Mouse (Mus musculus): ENCODE results near the gene Rnf208. TPM values are rescaled to one million over a fixed set of nuclear protein-coding genes. Genes with fewer than 3 reads are reported as not detected.

Gene Rnf208
- polyA plus RNA-seq, 1 experiment from 2014 or later = 3.7 TPM

- peaks cover 6% of the 10 kb centered on the region for H3K36me3 ChIP-seq (ENCODE audit: control insufficient read depth, insufficient read depth)
- no peak overlapping the region for H3K27ac ChIP-seq (ENCODE audit: low read length)
- H3K9me3 ChIP-seq (replicated peaks; ENCODE audit: control insufficient read depth, low read length) = no peaks in the 10 kb centered on the region
- H3K27me3 ChIP-seq (ENCODE audit: control insufficient read depth, insufficient read depth, low read length) = peaks cover 73% of the 10 kb centered on the region
- no peak for ATAC-seq (replicated peaks; ENCODE audit: extremely low read depth, insufficient read depth, low FRiP score)
- peak overlapping the region; percentile 41 for H3K4me3 ChIP-seq (ENCODE audit: low read length)
- 2% methylated on average over 54 of the region's 54 CpGs for WGBS
- H3K4me1 ChIP-seq (ENCODE audit: control insufficient read depth, insufficient read depth, low read length) = peaks cover 13% of the 10 kb centered on the region
- H3K9ac ChIP-seq (ENCODE audit: low read length) = no peak overlapping the region
- H3K4me2 ChIP-seq (ENCODE audit: low read depth, low read length) = peak overlapping the region; percentile 49
These were observed 48.2 kb downstream of the Rnf208 start for GRCm38 (mm10) chr2:25290101-25290815.

- H3K36me3 ChIP-seq (ENCODE audit: control insufficient read depth, insufficient read depth) = peaks cover 2% of the 10 kb centered on the region; the same call in 1 of the 2 replicates
- peaks cover 13% of the 10 kb centered on the region for H3K4me1 ChIP-seq (ENCODE audit: control insufficient read depth, insufficient read depth, low read length)
- no peak overlapping the region for H3K9ac ChIP-seq (ENCODE audit: low read length)
- peak overlapping the region; percentile 41 for H3K4me3 ChIP-seq (ENCODE audit: low read length)
- peak overlapping the region; percentile 49 for H3K4me2 ChIP-seq (ENCODE audit: low read depth, low read length)
- H3K27ac ChIP-seq (ENCODE audit: low read length) = no peak overlapping the region
- H3K27me3 ChIP-seq (ENCODE audit: control insufficient read depth, insufficient read depth, low read length) = peaks cover 78% of the 10 kb centered on the region
- no peak for ATAC-seq (replicated peaks; ENCODE audit: extremely low read depth, insufficient read depth, low FRiP score)
- no peaks in the 10 kb centered on the region for H3K9me3 ChIP-seq (replicated peaks; ENCODE audit: control insufficient read depth, low read length)
- WGBS = 2% methylated on average over 18 of the region's 18 CpGs
These were observed 48.7 kb downstream of the Rnf208 start for GRCm38 (mm10) chr2:25290816-25291130.

GRCm38 (mm10) chr2:25291184-25292053 is 49.4 kb downstream of the Rnf208 start:
- Histone ChIP-seq H3K4me2 (ENCODE audit: low read depth, low read length) (no peak overlapping the region), H3K27ac (ENCODE audit: low read length) (no peak overlapping the region), H3K36me3 (ENCODE audit: control insufficient read depth, insufficient read depth) (no peaks in the 10 kb centered on the region), H3K9ac (ENCODE audit: low read length) (no peak overlapping the region), H3K9me3 (replicated peaks; ENCODE audit: control insufficient read depth, low read length) (no peaks in the 10 kb centered on the region), H3K4me3 (ENCODE audit: low read length) (peak overlapping the region; percentile 41), H3K27me3 (ENCODE audit: control insufficient read depth, insufficient read depth, low read length) (peaks cover 82% of the 10 kb centered on the region), H3K4me1 (ENCODE audit: control insufficient read depth, insufficient read depth, low read length) (peaks cover 13% of the 10 kb centered on the region)
- 8% methylated on average over 32 of the region's 32 CpGs for WGBS
- no peak for ATAC-seq (replicated peaks; ENCODE audit: extremely low read depth, insufficient read depth, low FRiP score)

DNA sequence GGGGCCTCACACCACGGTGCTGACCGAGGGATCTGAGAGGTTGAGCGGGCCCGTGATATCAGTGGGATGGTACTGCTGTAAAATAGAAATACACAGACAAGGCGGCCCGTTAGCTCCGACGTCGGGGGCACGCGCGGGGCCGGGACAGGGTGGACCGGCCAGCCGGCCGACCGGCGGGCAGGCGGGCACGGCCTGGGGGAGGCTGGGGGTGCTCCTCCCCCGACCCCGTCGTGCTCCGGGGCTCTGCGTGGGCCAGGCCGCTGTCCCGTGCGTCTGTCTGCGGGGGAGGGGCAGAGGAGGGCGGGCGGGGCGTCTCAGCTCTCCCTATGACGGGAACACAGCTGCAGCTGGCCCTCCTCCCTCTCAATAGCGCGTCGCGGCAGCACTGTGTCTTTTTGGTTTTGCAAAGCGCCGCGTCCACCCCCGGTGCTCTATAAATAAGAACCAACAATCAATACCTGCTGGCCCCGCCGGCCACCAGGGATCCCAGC is 50.0 kb downstream of the Rnf208 start:
- Histone ChIP-seq H3K4me2 (ENCODE audit: low read depth, low read length) (peak overlapping the region; percentile 65), H3K27me3 (ENCODE audit: control insufficient read depth, insufficient read depth, low read length) (peaks cover 87% of the 10 kb centered on the region), H3K9ac (ENCODE audit: low read length) (0 out of 2 replicates have a peak overlapping the region, but pooled peaks have one; percentile 31), H3K4me3 (ENCODE audit: low read length) (peak overlapping the region; percentile 49), H3K36me3 (ENCODE audit: control insufficient read depth, insufficient read depth) (no peaks in the 10 kb centered on the region), H3K27ac (ENCODE audit: low read length) (no peak overlapping the region), H3K9me3 (replicated peaks; ENCODE audit: control insufficient read depth, low read length) (no peaks in the 10 kb centered on the region), H3K4me1 (ENCODE audit: control insufficient read depth, insufficient read depth, low read length) (peaks cover 13% of the 10 kb centered on the region)
- 6% methylated on average over 40 of the region's 43 CpGs for WGBS
- ATAC-seq (replicated peaks; ENCODE audit: extremely low read depth, insufficient read depth, low FRiP score) = no peak

GRCm38 (mm10) chr2:25292856-25293255 is 50.8 kb downstream of the Rnf208 start:
- peaks cover 13% of the 10 kb centered on the region for H3K4me1 ChIP-seq (ENCODE audit: control insufficient read depth, insufficient read depth, low read length)
- H3K27ac ChIP-seq (ENCODE audit: low read length) = no peak overlapping the region
- peaks cover 89% of the 10 kb centered on the region for H3K27me3 ChIP-seq (ENCODE audit: control insufficient read depth, insufficient read depth, low read length)
- no peak overlapping the region for H3K4me2 ChIP-seq (ENCODE audit: low read depth, low read length)
- H3K9ac ChIP-seq (ENCODE audit: low read length) = no peak overlapping the region
- 0% methylated on average over 1 of the region's 1 CpGs for WGBS
- H3K36me3 ChIP-seq (ENCODE audit: control insufficient read depth, insufficient read depth) = no peaks in the 10 kb centered on the region
- no peaks in the 10 kb centered on the region for H3K9me3 ChIP-seq (replicated peaks; ENCODE audit: control insufficient read depth, low read length)
- ATAC-seq (replicated peaks; ENCODE audit: extremely low read depth, insufficient read depth, low FRiP score) = no peak
- no peak overlapping the region for H3K4me3 ChIP-seq (ENCODE audit: low read length)

DNA sequence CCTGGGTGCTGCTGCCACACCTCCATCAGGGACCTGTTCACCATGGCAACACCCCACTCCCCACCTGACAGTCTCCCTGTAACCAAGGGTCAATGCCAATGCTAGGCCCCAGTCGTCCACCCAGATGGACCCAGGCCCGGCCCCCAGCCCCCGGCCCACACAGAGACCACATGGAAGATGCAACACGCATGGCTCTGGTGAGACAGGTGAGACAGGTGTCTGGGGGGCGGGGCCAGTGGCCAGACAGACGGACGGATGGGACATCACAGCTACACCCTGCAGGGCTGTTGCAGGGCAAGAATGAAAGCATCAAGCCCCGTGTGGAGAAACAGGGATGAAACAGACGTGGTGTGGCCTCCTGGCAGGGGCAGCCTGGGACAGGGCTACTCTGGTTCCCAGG is 51.7 kb downstream of the Rnf208 start:
- no peak for ATAC-seq (replicated peaks; ENCODE audit: extremely low read depth, insufficient read depth, low FRiP score)
- 65% methylated on average over 9 of the region's 9 CpGs for WGBS
- H3K27me3 ChIP-seq (ENCODE audit: control insufficient read depth, insufficient read depth, low read length) = peaks cover 80% of the 10 kb centered on the region
- H3K4me2 ChIP-seq (ENCODE audit: low read depth, low read length) = no peak overlapping the region
- no peak overlapping the region for H3K9ac ChIP-seq (ENCODE audit: low read length)
- H3K4me3 ChIP-seq (ENCODE audit: low read length) = no peak overlapping the region
- H3K9me3 ChIP-seq (replicated peaks; ENCODE audit: control insufficient read depth, low read length) = no peaks in the 10 kb centered on the region
- peaks cover 13% of the 10 kb centered on the region for H3K4me1 ChIP-seq (ENCODE audit: control insufficient read depth, insufficient read depth, low read length)
- H3K27ac ChIP-seq (ENCODE audit: low read length) = no peak overlapping the region
- H3K36me3 ChIP-seq (ENCODE audit: control insufficient read depth, insufficient read depth) = no peaks in the 10 kb centered on the region

Other genes starting within 250 kb of the Rnf208 start
- 59.3 and 62.9 TPM in 2 replicates for gene Nsmf, start 187.9 kb upstream of the Rnf208 start, polyA plus RNA-seq (2015; fragmentation: Nextera tagmentation; extraction: Ambion mirVana)
- 0.30 TPM in 1 of 2 replicates, not detected in the other for gene Entpd8, start 162.0 kb upstream of the Rnf208 start, polyA plus RNA-seq (2015; fragmentation: Nextera tagmentation; extraction: Ambion mirVana)
- 0.19 TPM in 1 of 2 replicates, not detected in the other for gene Noxa1, start 147.1 kb upstream of the Rnf208 start, polyA plus RNA-seq (2015; fragmentation: Nextera tagmentation; extraction: Ambion mirVana)
- gene Nrarp, start 61.5 kb upstream of the Rnf208 start, polyA plus RNA-seq (2015; fragmentation: Nextera tagmentation; extraction: Ambion mirVana) = 16.2 and 18.1 TPM in 2 replicates
- gene Tor4a, start 45.4 kb upstream of the Rnf208 start, polyA plus RNA-seq (2015; fragmentation: Nextera tagmentation; extraction: Ambion mirVana) = 8.5 and 10.0 TPM in 2 replicates
- gene Nelfb, start 30.8 kb upstream of the Rnf208 start, polyA plus RNA-seq (2015; fragmentation: Nextera tagmentation; extraction: Ambion mirVana) = 79.1 and 81.9 TPM in 2 replicates
- not detected in 2 replicates for gene Stpg3, start 27.6 kb upstream of the Rnf208 start, polyA plus RNA-seq (2015; fragmentation: Nextera tagmentation; extraction: Ambion mirVana)
- 1.1 TPM in 1 of 2 replicates, not detected in the other for gene Fam166a, start 23.5 kb upstream of the Rnf208 start, polyA plus RNA-seq (2015; fragmentation: Nextera tagmentation; extraction: Ambion mirVana)
- gene Tubb4b, start 17.6 kb upstream of the Rnf208 start, polyA plus RNA-seq (2015; fragmentation: Nextera tagmentation; extraction: Ambion mirVana) = 474 and 482 TPM in 2 replicates
- gene Slc34a3, start 7.9 kb upstream of the Rnf208 start, polyA plus RNA-seq (2015; fragmentation: Nextera tagmentation; extraction: Ambion mirVana) = not detected in 2 replicates
- not detected in 2 replicates for gene Rnf224, start 5.5 kb upstream of the Rnf208 start, polyA plus RNA-seq (2015; fragmentation: Nextera tagmentation; extraction: Ambion mirVana)
- 0.17 TPM in 1 of 2 replicates, not detected in the other for gene Cysrt1, start 197 bp downstream of the Rnf208 start, polyA plus RNA-seq (2015; fragmentation: Nextera tagmentation; extraction: Ambion mirVana)
- gene AL732309.1, start 4.6 kb downstream of the Rnf208 start, polyA plus RNA-seq (2015; fragmentation: Nextera tagmentation; extraction: Ambion mirVana) = 2.2 and 3.1 TPM in 2 replicates
- gene Tmem203, start 13.2 kb downstream of the Rnf208 start, polyA plus RNA-seq (2015; fragmentation: Nextera tagmentation; extraction: Ambion mirVana) = 15.1 and 16.4 TPM in 2 replicates
- 4.3 and 5.9 TPM in 2 replicates for gene Tprn, start 20.4 kb downstream of the Rnf208 start, polyA plus RNA-seq (2015; fragmentation: Nextera tagmentation; extraction: Ambion mirVana)
- 154 and 157 TPM in 2 replicates for gene Ssna1, start 30.2 kb downstream of the Rnf208 start, polyA plus RNA-seq (2015; fragmentation: Nextera tagmentation; extraction: Ambion mirVana)
- gene Anapc2, start 30.2 kb downstream of the Rnf208 start, polyA plus RNA-seq (2015; fragmentation: Nextera tagmentation; extraction: Ambion mirVana) = 80.5 and 86.6 TPM in 2 replicates
- not detected in 2 replicates for gene Tmem210, start 45.9 kb downstream of the Rnf208 start, polyA plus RNA-seq (2015; fragmentation: Nextera tagmentation; extraction: Ambion mirVana)
- 0.89 and 1.2 TPM in 2 replicates for gene Lrrc26, start 47.7 kb downstream of the Rnf208 start, polyA plus RNA-seq (2015; fragmentation: Nextera tagmentation; extraction: Ambion mirVana)
- 0.14 TPM in 1 of 2 replicates, not detected in the other for gene Grin1, start 76.9 kb downstream of the Rnf208 start, polyA plus RNA-seq (2015; fragmentation: Nextera tagmentation; extraction: Ambion mirVana)
- gene Man1b1, start 90.1 kb downstream of the Rnf208 start, polyA plus RNA-seq (2015; fragmentation: Nextera tagmentation; extraction: Ambion mirVana) = 24.7 and 28.4 TPM in 2 replicates
- 10.3 and 10.6 TPM in 2 replicates for gene Dpp7, start 114.1 kb downstream of the Rnf208 start, polyA plus RNA-seq (2015; fragmentation: Nextera tagmentation; extraction: Ambion mirVana)
- 18.8 and 19.3 TPM in 2 replicates for gene Uap1l1, start 123.4 kb downstream of the Rnf208 start, polyA plus RNA-seq (2015; fragmentation: Nextera tagmentation; extraction: Ambion mirVana)
- gene Sapcd2, start 130.1 kb downstream of the Rnf208 start, polyA plus RNA-seq (2015; fragmentation: Nextera tagmentation; extraction: Ambion mirVana) = 21.1 and 22.5 TPM in 2 replicates
- gene Entpd2, start 153.6 kb downstream of the Rnf208 start, polyA plus RNA-seq (2015; fragmentation: Nextera tagmentation; extraction: Ambion mirVana) = 3.4 and 4.0 TPM in 2 replicates
- 30.8 TPM in 2 replicates for gene Npdc1, start 157.1 kb downstream of the Rnf208 start, polyA plus RNA-seq (2015; fragmentation: Nextera tagmentation; extraction: Ambion mirVana)
- 0.35 and 0.46 TPM in 2 replicates for gene Fut7, start 181.0 kb downstream of the Rnf208 start, polyA plus RNA-seq (2015; fragmentation: Nextera tagmentation; extraction: Ambion mirVana)
- gene Abca2, start 186.4 kb downstream of the Rnf208 start, polyA plus RNA-seq (2015; fragmentation: Nextera tagmentation; extraction: Ambion mirVana) = 5.4 and 5.8 TPM in 2 replicates
- gene Clic3, start 214.6 kb downstream of the Rnf208 start, polyA plus RNA-seq (2015; fragmentation: Nextera tagmentation; extraction: Ambion mirVana) = 8.0 and 17.9 TPM in 2 replicates
- 37.6 and 40.4 TPM in 2 replicates for gene Paxx, start 218.8 kb downstream of the Rnf208 start, polyA plus RNA-seq (2015; fragmentation: Nextera tagmentation; extraction: Ambion mirVana)
- 192 and 202 TPM in 2 replicates for gene Ptgds, start 227.8 kb downstream of the Rnf208 start, polyA plus RNA-seq (2015; fragmentation: Nextera tagmentation; extraction: Ambion mirVana)

Measured in heart, embryonic 16.5 days (tissue).